Mouse (Mus musculus) small intestine, adult 2 months (tissue): Measurements from ENCODE around the gene Tchhl1. TPM values are rescaled to one million over a fixed set of nuclear protein-coding genes. Genes with fewer than 3 reads are reported as not detected.

Experiments
- H3K27ac ChIP-seq: fragments of 200-500 bp; 2 replicates; pipeline ENCODE4 v1.5.1; 2012; ENCODE audit warnings: low read depth, low read length, control low read depth, inconsistent platforms; ENCODE audit not compliant: insufficient read depth
- H3K27me3 ChIP-seq: fragments of 200-500 bp; 2 replicates; pipeline ENCODE4 v1.6.1; 2012; ENCODE audit warnings: mild to moderate bottlenecking, moderate library complexity, low read length, inconsistent platforms; ENCODE audit not compliant: control insufficient read depth, insufficient read depth
- H3K36me3 ChIP-seq: fragments of 200-500 bp; 2 replicates; pipeline ENCODE4 v1.6.1; 2012; ENCODE audit warnings: mild to moderate bottlenecking, low read length, control low read depth, inconsistent platforms; ENCODE audit not compliant: control insufficient read depth, insufficient read depth
- H3K4me1 ChIP-seq: fragments of 200-500 bp; 2 replicates; pipeline ENCODE4 v1.6.1; 2012; ENCODE audit warnings: low read length, inconsistent platforms, mixed read lengths; ENCODE audit not compliant: control insufficient read depth, insufficient read depth, insufficient read length
- H3K4me3 ChIP-seq: fragments of 200-500 bp; 2 replicates; pipeline ENCODE4 v1.5.1; 2012; ENCODE audit warnings: low read depth, mild to moderate bottlenecking, control low read depth, inconsistent platforms, low read length, moderate library complexity
- CTCF ChIP-seq: fragments of 200-500 bp; IDR thresholded peaks from 2 replicates; pipeline ENCODE4 v1.5.1; 2012; ENCODE audit warnings: low read depth, mild to moderate bottlenecking, control low read depth, inconsistent platforms, low read length, moderate library complexity, mixed read lengths; ENCODE audit not compliant: insufficient replicate concordance, insufficient read length; ENCODE audit errors: extremely low read depth
- POLR2A ChIP-seq: fragments of 200-500 bp; IDR thresholded peaks from 2 replicates; pipeline ENCODE4 v1.6.1; 2012; ENCODE audit warnings: low read depth, mild to moderate bottlenecking, control low read depth, inconsistent platforms, low read length, moderate library complexity
- WGBS: fragments of 180-500 bp; shearing (Covaris S2); methylation state at CpG from one replicate; pipeline ENCODE4 v1.1.7; 2018; 5-methylcytosine and 5-hydroxymethylcytosine counted together
- polyA plus RNA-seq: library from polyadenylated mRNA; depleted of rRNA; stranded (reverse); fragments of >200 nt; gene quantifications from 2 replicates; pipeline ENCODE4 v1.2.3, GENCODE M21; 2012

Gene Tchhl1
- polyA plus RNA-seq, 1 experiment: not detected

DNA sequence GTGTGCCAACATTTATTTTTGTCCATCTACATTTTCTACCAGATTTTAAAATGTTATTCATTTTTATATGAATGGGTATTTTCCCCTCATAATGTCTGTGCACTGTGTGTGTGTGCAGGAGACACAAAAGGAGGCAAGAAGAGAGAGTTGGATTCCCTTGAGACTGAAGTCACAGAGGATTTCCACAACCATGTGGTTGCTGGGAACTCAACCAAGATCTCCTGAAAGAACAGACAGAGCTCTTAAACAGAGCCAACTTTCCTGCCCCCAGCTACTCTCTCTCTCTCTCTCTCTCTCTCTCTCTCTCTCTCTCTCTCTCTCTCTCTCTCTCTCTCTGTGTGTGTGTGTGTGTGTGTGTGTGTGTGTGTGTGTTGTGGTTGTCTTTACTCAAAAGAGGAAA lies 30.6 kb downstream of the Tchhl1 start:
- Histone ChIP-seq H3K27me3 (no peaks in the 10 kb centered on the region), H3K36me3 (no peaks in the 10 kb centered on the region), H3K4me3 (no peak overlapping the region), H3K27ac (no peak overlapping the region), H3K4me1 (no peaks in the 10 kb centered on the region)
- TF ChIP-seq CTCF (no peak), POLR2A (no peak)

DNA sequence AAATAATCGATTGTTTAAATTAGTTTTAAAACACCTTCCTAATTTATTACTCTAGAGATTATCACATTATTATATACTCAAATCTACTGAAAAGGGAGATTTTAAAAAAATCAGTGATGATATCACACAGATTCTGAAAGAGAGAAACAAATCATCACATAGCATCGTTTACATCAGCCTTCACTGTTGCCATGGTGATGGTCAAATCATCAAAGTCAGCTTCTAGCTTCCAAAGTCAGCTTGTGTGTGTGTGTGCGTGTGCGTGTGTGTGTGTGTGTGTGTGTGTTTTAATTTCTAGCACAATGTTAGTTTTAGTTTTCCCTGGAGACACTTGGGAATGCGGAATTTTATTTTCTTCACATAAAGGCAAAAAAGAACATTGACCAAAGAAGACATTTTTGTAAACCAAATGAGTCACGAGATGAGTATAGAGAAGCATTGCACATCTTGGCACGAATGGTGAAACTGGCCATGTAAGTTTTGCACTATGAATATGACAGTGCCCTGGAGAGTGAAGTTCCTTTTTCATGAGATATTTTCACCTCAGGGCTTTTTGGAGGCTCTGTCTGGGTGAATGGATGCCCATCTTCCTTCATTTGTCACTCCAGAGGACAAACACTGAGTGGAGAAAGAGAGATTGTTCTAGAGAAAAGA lies 36.1 kb downstream of the Tchhl1 start:
- Histone ChIP-seq H3K36me3 (no peaks in the 10 kb centered on the region), H3K4me3 (no peak overlapping the region), H3K4me1 (peaks cover 1% of the 10 kb centered on the region; the same call in 1 of the 2 replicates), H3K27ac (no peak overlapping the region), H3K27me3 (no peaks in the 10 kb centered on the region)
- 80% methylated on average over 7 of the region's 7 CpGs for WGBS
- no peak for TF ChIP-seq POLR2A

DNA sequence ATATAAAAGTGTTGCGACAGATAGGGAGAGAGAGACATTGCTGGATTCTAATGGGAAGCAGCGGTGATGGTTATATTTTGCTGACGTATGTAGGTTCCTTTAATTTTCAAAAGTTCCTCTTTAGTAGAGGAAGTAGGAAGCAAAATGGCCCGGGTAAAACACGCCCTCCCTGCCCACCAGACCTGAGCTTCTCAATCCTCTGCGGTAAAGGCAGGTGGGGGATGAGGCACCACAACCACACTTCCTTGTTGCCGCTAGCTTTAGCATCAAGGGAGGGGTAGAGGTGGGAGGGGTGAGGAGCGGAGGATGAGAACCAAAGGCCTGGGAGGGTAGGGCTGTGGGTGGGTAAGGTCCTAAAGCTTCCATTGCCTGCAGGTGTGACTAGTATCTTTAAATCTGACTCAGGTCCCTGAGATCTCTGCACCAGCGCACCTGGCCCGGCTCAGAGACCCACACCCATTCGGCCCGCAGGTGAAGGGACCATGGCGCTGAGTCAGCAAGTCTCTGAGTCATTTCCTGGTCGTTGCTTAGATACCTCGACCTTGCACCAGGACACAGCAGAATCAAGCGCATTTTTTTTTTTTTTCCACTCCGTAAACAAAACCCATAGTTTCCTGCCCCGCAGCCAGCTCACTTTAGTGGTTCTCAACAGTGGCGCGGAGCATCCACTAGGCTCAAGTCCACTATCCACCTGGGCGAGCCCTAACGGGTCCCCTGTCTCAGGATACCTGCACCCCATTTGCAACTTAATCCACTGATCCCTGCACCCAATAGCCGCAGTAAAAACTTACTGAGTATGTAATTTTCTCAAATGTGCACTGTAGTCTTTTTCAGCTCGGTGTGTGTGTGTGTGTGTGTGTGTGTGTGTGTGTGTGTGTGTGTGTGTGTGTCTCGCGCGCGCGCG lies 37.7 kb downstream of the Tchhl1 start:
- TF ChIP-seq CTCF: no peak
- no peak for TF ChIP-seq POLR2A
- peak overlapping the region; percentile 55 for H3K4me3 ChIP-seq
- 20% methylated on average over 30 of the region's 30 CpGs for WGBS

DNA sequence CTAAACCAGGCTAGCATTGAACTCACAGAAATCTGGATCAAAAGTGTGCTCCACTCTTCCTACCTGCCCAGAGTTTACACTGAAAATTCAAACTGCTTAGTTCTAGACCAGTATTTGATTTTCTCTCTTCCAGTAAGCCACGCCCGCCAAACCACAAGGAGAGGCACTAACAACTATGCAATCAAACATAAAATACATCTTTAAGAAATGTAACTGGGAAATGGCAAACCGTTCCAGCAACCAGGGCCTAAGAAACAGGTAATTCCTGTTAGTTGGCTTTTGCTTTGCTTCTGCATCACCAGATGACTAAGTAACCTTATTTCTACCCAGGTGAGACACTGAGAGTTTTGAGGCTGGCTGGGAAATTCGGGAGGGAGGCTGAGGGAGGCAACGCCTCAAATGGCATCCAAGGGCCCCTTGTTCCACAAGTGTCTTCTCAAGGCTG lies 38.3 kb downstream of the Tchhl1 start:
- WGBS: 41% methylated on average over 5 of the region's 5 CpGs
- no peaks in the 10 kb centered on the region for H3K36me3 ChIP-seq
- H3K27me3 ChIP-seq: no peaks in the 10 kb centered on the region
- H3K4me3 ChIP-seq: peak overlapping the region; percentile 55; the same call in 1 of the 2 replicates
- no peak for TF ChIP-seq CTCF
- H3K27ac ChIP-seq: peak overlapping the region; percentile 47; the same call in 1 of the 2 replicates
- H3K4me1 ChIP-seq: peaks cover 1% of the 10 kb centered on the region; the same call in 1 of the 2 replicates

More for the DNA sequence above, 37.7 kb downstream of the Tchhl1 start:
- H3K27me3 ChIP-seq: no peaks in the 10 kb centered on the region
- H3K36me3 ChIP-seq: no peaks in the 10 kb centered on the region
- H3K4me1 ChIP-seq: peaks cover 1% of the 10 kb centered on the region; the same call in 1 of the 2 replicates
- H3K27ac ChIP-seq: peak overlapping the region; percentile 47

DNA sequence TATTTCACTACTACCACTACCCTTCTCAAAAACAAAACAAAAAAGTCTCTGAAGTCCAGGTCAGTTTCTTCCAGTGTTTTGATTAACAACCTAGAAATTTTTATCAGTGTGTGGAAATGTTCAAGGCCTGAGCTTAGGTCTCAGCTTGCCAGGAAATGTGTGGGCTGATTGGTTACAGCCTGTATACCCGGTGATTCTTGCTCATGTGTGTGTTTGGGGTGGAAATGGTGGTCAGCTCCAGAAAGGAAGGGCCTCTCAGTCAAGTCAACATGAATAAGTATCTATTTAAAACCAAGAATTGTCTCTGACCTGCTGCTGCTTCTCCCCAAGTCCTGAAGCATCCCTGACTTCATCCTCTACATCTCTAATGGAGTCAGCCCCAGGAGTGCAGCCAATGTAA lies 40.7 kb downstream of the Tchhl1 start:
- H3K27ac ChIP-seq: no peak overlapping the region
- H3K4me3 ChIP-seq: no peak overlapping the region
- no peak for TF ChIP-seq POLR2A
- TF ChIP-seq CTCF: no peak
- no peaks in the 10 kb centered on the region for H3K27me3 ChIP-seq
- H3K36me3 ChIP-seq: no peaks in the 10 kb centered on the region
- 50% methylated on average over 1 of the region's 1 CpGs for WGBS
- peaks cover 1% of the 10 kb centered on the region; the same call in 1 of the 2 replicates for H3K4me1 ChIP-seq

DNA sequence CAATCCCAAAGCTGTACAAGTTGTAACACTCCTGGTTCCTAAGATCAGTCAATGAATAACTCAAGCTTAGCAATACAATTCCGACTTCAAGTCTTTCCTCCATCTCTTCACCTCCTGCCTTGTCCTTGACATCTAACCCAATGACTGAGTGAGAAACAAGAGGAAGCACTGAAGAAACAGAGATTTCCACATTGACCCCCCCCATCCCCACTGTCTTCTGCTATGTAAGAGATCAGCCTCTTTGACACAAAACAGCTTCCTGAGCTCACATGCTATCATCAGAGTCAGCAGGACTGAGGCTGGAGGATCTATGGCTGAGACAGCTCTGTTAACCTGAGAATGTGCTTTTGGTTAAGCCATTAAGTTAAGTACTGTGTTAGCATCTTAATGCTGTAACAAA lies 42.5 kb downstream of the Tchhl1 start:
- Histone ChIP-seq H3K27ac (no peak overlapping the region), H3K4me3 (no peak overlapping the region), H3K4me1 (peaks cover 1% of the 10 kb centered on the region; the same call in 1 of the 2 replicates), H3K27me3 (no peaks in the 10 kb centered on the region), H3K36me3 (no peaks in the 10 kb centered on the region)
- TF ChIP-seq CTCF (no peak), POLR2A (no peak)
- 66% methylated on average over 1 of the region's 1 CpGs for WGBS

DNA sequence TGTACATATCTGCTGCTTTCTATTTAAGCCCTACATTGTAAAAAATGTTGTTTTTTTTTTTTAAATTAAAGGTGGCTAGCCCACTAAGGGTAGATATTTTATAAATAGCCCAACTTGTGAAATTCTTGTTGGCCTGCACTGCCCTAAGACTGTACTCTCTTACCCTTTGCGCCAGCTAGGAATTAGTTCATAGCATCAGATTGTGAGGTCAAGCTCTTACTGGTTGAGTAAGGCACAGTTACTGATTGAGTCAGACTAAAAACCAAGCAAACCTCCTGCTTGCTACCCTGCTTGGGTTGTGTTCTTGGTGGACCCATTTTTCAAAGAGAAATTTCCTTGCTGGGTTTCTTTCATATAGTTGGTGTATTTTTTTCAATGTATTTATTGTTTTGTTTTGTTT lies 43.2 kb downstream of the Tchhl1 start:
- WGBS: 91% methylated on average over 1 of the region's 1 CpGs
- peaks cover 1% of the 10 kb centered on the region; the same call in 1 of the 2 replicates for H3K4me1 ChIP-seq
- H3K4me3 ChIP-seq: no peak overlapping the region
- TF ChIP-seq POLR2A: no peak
- TF ChIP-seq CTCF: no peak
- H3K36me3 ChIP-seq: no peaks in the 10 kb centered on the region
- no peaks in the 10 kb centered on the region for H3K27me3 ChIP-seq
- no peak overlapping the region for H3K27ac ChIP-seq
